Mouse (Mus musculus) testis, adult 2 months (tissue): ENCODE measurements at regions not wholly inside any gene's neighbourhood (a gene's known extent, or its start where the extent isn't known, plus 50 kb on each side); places are given as distances from the start of the nearest gene placed in this dataset.

ENCODE experiments used
- H3K27ac ChIP-seq: fragments of 200-500 bp; 2 replicates; pipeline ENCODE4 v1.5.1; 2012; ENCODE audit warnings: low read depth, low read length; ENCODE audit not compliant: control insufficient read depth, insufficient read depth
- H3K27me3 ChIP-seq: fragments of 200-500 bp; 2 replicates; pipeline ENCODE4 v1.6.1; 2012; ENCODE audit warnings: mild to moderate bottlenecking, low read length, moderate library complexity; ENCODE audit not compliant: control insufficient read depth, insufficient read depth
- H3K36me3 ChIP-seq: fragments of 200-500 bp; 2 replicates; pipeline ENCODE4 v1.6.1; 2012; ENCODE audit warnings: mild to moderate bottlenecking, low read length; ENCODE audit not compliant: control insufficient read depth, insufficient read depth
- H3K4me1 ChIP-seq: fragments of 200-500 bp; 2 replicates; pipeline ENCODE4 v1.6.1; 2012; ENCODE audit warnings: low read length; ENCODE audit not compliant: control insufficient read depth, insufficient read depth
- H3K4me3 ChIP-seq: fragments of 200-500 bp; 2 replicates; pipeline ENCODE4 v1.5.1; 2012; ENCODE audit warnings: low read depth, mild to moderate bottlenecking, low read length, moderate library complexity, mixed read lengths; ENCODE audit not compliant: control insufficient read depth
- CTCF ChIP-seq: fragments of 200-500 bp; IDR thresholded peaks from 2 replicates; pipeline ENCODE4 v1.5.1; 2012; ENCODE audit warnings: low read depth, mild to moderate bottlenecking, inconsistent platforms, low read length, moderate library complexity; ENCODE audit not compliant: control insufficient read depth, insufficient read depth, insufficient replicate concordance
- POLR2A ChIP-seq: fragments of 200-500 bp; IDR thresholded peaks from 2 replicates; pipeline ENCODE4 v1.6.1; 2012; ENCODE audit warnings: low read depth, mild to moderate bottlenecking, inconsistent platforms, low read length, moderate library complexity; ENCODE audit not compliant: control insufficient read depth

GRCm38 (mm10) chr13:107799199-107799945, 244.9 kb upstream of the Smim15 start:
- no peak overlapping the region; the same call in 1 of the 2 replicates for H3K4me3 ChIP-seq
- no peaks in the 10 kb centered on the region for H3K36me3 ChIP-seq
- H3K27me3 ChIP-seq: no peaks in the 10 kb centered on the region
- peaks cover 2% of the 10 kb centered on the region; the same call in 1 of the 2 replicates for H3K4me1 ChIP-seq
- TF ChIP-seq POLR2A (no peak), CTCF (no peak)
- H3K27ac ChIP-seq: no peak overlapping the region

GRCm38 (mm10) chr13:107798144-107798543, 246.1 kb upstream of the Smim15 start:
- Histone ChIP-seq H3K4me1 (peaks cover 2% of the 10 kb centered on the region; the same call in 1 of the 2 replicates), H3K36me3 (no peaks in the 10 kb centered on the region), H3K27me3 (no peaks in the 10 kb centered on the region), H3K4me3 (no peak overlapping the region), H3K27ac (no peak overlapping the region)
- TF ChIP-seq POLR2A: no peak
- TF ChIP-seq CTCF: no peak

- Histone ChIP-seq H3K4me3 (no peak overlapping the region), H3K36me3 (no peaks in the 10 kb centered on the region), H3K27me3 (no peaks in the 10 kb centered on the region), H3K4me1 (peaks cover 2% of the 10 kb centered on the region; the same call in 1 of the 2 replicates), H3K27ac (no peak overlapping the region)
- no peak for TF ChIP-seq CTCF
- no peak for TF ChIP-seq POLR2A
Measured at GRCm38 (mm10) chr13:107795516-107795915, 248.7 kb upstream of the Smim15 start.

GRCm38 (mm10) chr13:107791770-107792169, 252.5 kb upstream of the Smim15 start:
- TF ChIP-seq CTCF: no peak
- no peak for TF ChIP-seq POLR2A
- Histone ChIP-seq H3K27ac (no peak overlapping the region), H3K4me1 (no peaks in the 10 kb centered on the region), H3K27me3 (no peaks in the 10 kb centered on the region), H3K4me3 (no peak overlapping the region), H3K36me3 (no peaks in the 10 kb centered on the region)

- no peak overlapping the region for H3K4me3 ChIP-seq
- no peaks in the 10 kb centered on the region for H3K36me3 ChIP-seq
- no peaks in the 10 kb centered on the region for H3K4me1 ChIP-seq
- no peaks in the 10 kb centered on the region for H3K27me3 ChIP-seq
- H3K27ac ChIP-seq: no peak overlapping the region
- no peak for TF ChIP-seq POLR2A
- TF ChIP-seq CTCF: no peak
Measured at GRCm38 (mm10) chr13:107784971-107785370, 259.3 kb upstream of the Smim15 start.

- Histone ChIP-seq H3K4me3 (no peak overlapping the region), H3K4me1 (no peaks in the 10 kb centered on the region), H3K36me3 (no peaks in the 10 kb centered on the region), H3K27ac (no peak overlapping the region), H3K27me3 (no peaks in the 10 kb centered on the region)
- TF ChIP-seq POLR2A: no peak
- no peak for TF ChIP-seq CTCF
Measured at GRCm38 (mm10) chr13:107781741-107782140, 262.5 kb upstream of the Smim15 start.

- no peaks in the 10 kb centered on the region for H3K4me1 ChIP-seq
- TF ChIP-seq CTCF (no peak), POLR2A (no peak)
- H3K27ac ChIP-seq: no peak overlapping the region
- H3K27me3 ChIP-seq: no peaks in the 10 kb centered on the region
- H3K4me3 ChIP-seq: no peak overlapping the region
- H3K36me3 ChIP-seq: no peaks in the 10 kb centered on the region
Measured at GRCm38 (mm10) chr13:107781221-107781620, 263.0 kb upstream of the Smim15 start.
